Mouse (Mus musculus) erythroid progenitor cell, adult 5-6 weeks (primary cell): ENCODE results near the gene Sult2b1. TPM values are rescaled to one million over a fixed set of nuclear protein-coding genes. Genes with fewer than 3 reads are reported as not detected.

Experiments used
- total RNA-seq, 2 experiments: library from RNA; stranded (forward) in 1 of 2; stranded (reverse) in 1 of 2; fragments of 150-400 nt in 1 of 2; fragments of 186-747, 209-891 nt in 1 of 2; gene quantifications; 2 replicates each; pipeline versions ENCODE4 v1.2.3 to v1.2.4; 2015 to 2017; ENCODE audit warnings: low replicate concordance in 2 of 2

Sult2b1 gene
- total RNA-seq, 2 experiments from 2014 or later: not detected

Other genes with a start within 250 kb of the Sult2b1 start
- not detected in 2 replicates for gene Hsd17b14, start 229.8 kb downstream of the Sult2b1 start, total RNA-seq (2015; ENCODE audit: low replicate concordance)
- not detected in 2 replicates for gene Hsd17b14, start 229.8 kb downstream of the Sult2b1 start, total RNA-seq (2017; ENCODE audit: low replicate concordance)
- gene Bcat2, start 214.5 kb downstream of the Sult2b1 start, total RNA-seq (2015; ENCODE audit: low replicate concordance): 8.4 and 17.7 TPM in 2 replicates
- gene Bcat2, start 214.5 kb downstream of the Sult2b1 start, total RNA-seq (2017; ENCODE audit: low replicate concordance): 4.0 and 22.0 TPM in 2 replicates
- not detected in 2 replicates for gene Fgf21, start 169.2 kb downstream of the Sult2b1 start, total RNA-seq (2015; ENCODE audit: low replicate concordance)
- not detected in 2 replicates for gene Fgf21, start 169.2 kb downstream of the Sult2b1 start, total RNA-seq (2017; ENCODE audit: low replicate concordance)
- not detected in 2 replicates for gene Fut1, start 167.4 kb downstream of the Sult2b1 start, total RNA-seq (2015; ENCODE audit: low replicate concordance)
- gene Fut1, start 167.4 kb downstream of the Sult2b1 start, total RNA-seq (2017; ENCODE audit: low replicate concordance): not detected in 2 replicates
- gene Izumo1, start 162.9 kb downstream of the Sult2b1 start, total RNA-seq (2015; ENCODE audit: low replicate concordance): not detected in 2 replicates
- not detected in 2 replicates for gene Izumo1, start 162.9 kb downstream of the Sult2b1 start, total RNA-seq (2017; ENCODE audit: low replicate concordance)
- gene Rasip1, start 157.2 kb downstream of the Sult2b1 start, total RNA-seq (2015; ENCODE audit: low replicate concordance): not detected in 2 replicates
- gene Rasip1, start 157.2 kb downstream of the Sult2b1 start, total RNA-seq (2017; ENCODE audit: low replicate concordance): not detected in 2 replicates
- not detected in 2 replicates for gene Mamstr, start 144.7 kb downstream of the Sult2b1 start, total RNA-seq (2015; ENCODE audit: low replicate concordance)
- gene Mamstr, start 144.7 kb downstream of the Sult2b1 start, total RNA-seq (2017; ENCODE audit: low replicate concordance): not detected in 2 replicates
- gene Fut2, start 118.3 kb downstream of the Sult2b1 start, total RNA-seq (2015; ENCODE audit: low replicate concordance): not detected in 2 replicates
- not detected in 2 replicates for gene Fut2, start 118.3 kb downstream of the Sult2b1 start, total RNA-seq (2017; ENCODE audit: low replicate concordance)
- not detected in 2 replicates for gene Ntn5, start 100.6 kb downstream of the Sult2b1 start, total RNA-seq (2015; ENCODE audit: low replicate concordance)
- not detected in 2 replicates for gene Ntn5, start 100.6 kb downstream of the Sult2b1 start, total RNA-seq (2017; ENCODE audit: low replicate concordance)
- not detected in 2 replicates for gene Sec1, start 90.3 kb downstream of the Sult2b1 start, total RNA-seq (2015; ENCODE audit: low replicate concordance)
- not detected in 2 replicates for gene Sec1, start 90.3 kb downstream of the Sult2b1 start, total RNA-seq (2017; ENCODE audit: low replicate concordance)
- gene Car11, start 84.8 kb downstream of the Sult2b1 start, total RNA-seq (2015; ENCODE audit: low replicate concordance): not detected in 2 replicates
- not detected in 2 replicates for gene Car11, start 84.8 kb downstream of the Sult2b1 start, total RNA-seq (2017; ENCODE audit: low replicate concordance)
- gene Dbp, start 79.6 kb downstream of the Sult2b1 start, total RNA-seq (2015; ENCODE audit: low replicate concordance): 1.3 and 2.5 TPM in 2 replicates
- 1.7 and 2.6 TPM in 2 replicates for gene Dbp, start 79.6 kb downstream of the Sult2b1 start, total RNA-seq (2017; ENCODE audit: low replicate concordance)
- gene Rpl18, start 69.2 kb downstream of the Sult2b1 start, total RNA-seq (2015; ENCODE audit: low replicate concordance): 522 and 544 TPM in 2 replicates
- gene Rpl18, start 69.2 kb downstream of the Sult2b1 start, total RNA-seq (2017; ENCODE audit: low replicate concordance): 281 and 297 TPM in 2 replicates
- gene Sphk2, start 66.7 kb downstream of the Sult2b1 start, total RNA-seq (2015; ENCODE audit: low replicate concordance): 9.6 and 12.6 TPM in 2 replicates
- gene Sphk2, start 66.7 kb downstream of the Sult2b1 start, total RNA-seq (2017; ENCODE audit: low replicate concordance): 4.8 and 9.4 TPM in 2 replicates
- not detected in 2 replicates for gene Fam83e, start 63.5 kb downstream of the Sult2b1 start, total RNA-seq (2015; ENCODE audit: low replicate concordance)
- not detected in 2 replicates for gene Fam83e, start 63.5 kb downstream of the Sult2b1 start, total RNA-seq (2017; ENCODE audit: low replicate concordance)
- gene Spaca4, start 58.9 kb downstream of the Sult2b1 start, total RNA-seq (2015; ENCODE audit: low replicate concordance): not detected in 2 replicates
- not detected in 2 replicates for gene Spaca4, start 58.9 kb downstream of the Sult2b1 start, total RNA-seq (2017; ENCODE audit: low replicate concordance)
- not detected in 2 replicates for gene Lmtk3, start 931 bp downstream of the Sult2b1 start, total RNA-seq (2015; ENCODE audit: low replicate concordance)
- not detected in 2 replicates for gene Lmtk3, start 931 bp downstream of the Sult2b1 start, total RNA-seq (2017; ENCODE audit: low replicate concordance)
- 20.5 and 29.8 TPM in 2 replicates for gene Cyth2, start 29.9 kb upstream of the Sult2b1 start, total RNA-seq (2015; ENCODE audit: low replicate concordance)
- 43.8 and 48.9 TPM in 2 replicates for gene Cyth2, start 29.9 kb upstream of the Sult2b1 start, total RNA-seq (2017; ENCODE audit: low replicate concordance)
- not detected in 2 replicates for gene Kcnj14, start 40.1 kb upstream of the Sult2b1 start, total RNA-seq (2015; ENCODE audit: low replicate concordance)
- not detected in 2 replicates for gene Kcnj14, start 40.1 kb upstream of the Sult2b1 start, total RNA-seq (2017; ENCODE audit: low replicate concordance)
- gene Grwd1, start 46.3 kb upstream of the Sult2b1 start, total RNA-seq (2015; ENCODE audit: low replicate concordance): 2.5 and 2.9 TPM in 2 replicates
- gene Grwd1, start 46.3 kb upstream of the Sult2b1 start, total RNA-seq (2017; ENCODE audit: low replicate concordance): 0.23 and 4.0 TPM in 2 replicates
- 55.9 and 91.4 TPM in 2 replicates for gene Kdelr1, start 88.1 kb upstream of the Sult2b1 start, total RNA-seq (2015; ENCODE audit: low replicate concordance)
- 31.2 and 39.1 TPM in 2 replicates for gene Kdelr1, start 88.1 kb upstream of the Sult2b1 start, total RNA-seq (2017; ENCODE audit: low replicate concordance)
- gene Grin2d, start 93.7 kb upstream of the Sult2b1 start, total RNA-seq (2015; ENCODE audit: low replicate concordance): not detected in 2 replicates
- gene Grin2d, start 93.7 kb upstream of the Sult2b1 start, total RNA-seq (2017; ENCODE audit: low replicate concordance): not detected in 2 replicates
- gene Syngr4, start 112.0 kb upstream of the Sult2b1 start, total RNA-seq (2015; ENCODE audit: low replicate concordance): not detected in 2 replicates
- 1.3 TPM in 1 of 2 replicates, not detected in the other for gene Syngr4, start 112.0 kb upstream of the Sult2b1 start, total RNA-seq (2017; ENCODE audit: low replicate concordance)
- 0.84 and 1.1 TPM in 2 replicates for gene Tmem143, start 112.3 kb upstream of the Sult2b1 start, total RNA-seq (2015; ENCODE audit: low replicate concordance)
- 4.0 and 4.6 TPM in 2 replicates for gene Tmem143, start 112.3 kb upstream of the Sult2b1 start, total RNA-seq (2017; ENCODE audit: low replicate concordance)
- gene Emp3, start 136.7 kb upstream of the Sult2b1 start, total RNA-seq (2015; ENCODE audit: low replicate concordance): 75.5 and 85.4 TPM in 2 replicates
- 19.1 and 41.8 TPM in 2 replicates for gene Emp3, start 136.7 kb upstream of the Sult2b1 start, total RNA-seq (2017; ENCODE audit: low replicate concordance)
- not detected in 2 replicates for gene Ccdc114, start 139.4 kb upstream of the Sult2b1 start, total RNA-seq (2015; ENCODE audit: low replicate concordance)
- 2.6 TPM in 1 of 2 replicates, not detected in the other for gene Ccdc114, start 139.4 kb upstream of the Sult2b1 start, total RNA-seq (2017; ENCODE audit: low replicate concordance)
- not detected in 2 replicates for gene Abcc6, start 245.6 kb upstream of the Sult2b1 start, total RNA-seq (2015; ENCODE audit: low replicate concordance)
- gene Abcc6, start 245.6 kb upstream of the Sult2b1 start, total RNA-seq (2017; ENCODE audit: low replicate concordance): not detected in 2 replicates
- gene Nomo1, start 249.0 kb upstream of the Sult2b1 start, total RNA-seq (2015; ENCODE audit: low replicate concordance): 3.2 and 4.6 TPM in 2 replicates
- gene Nomo1, start 249.0 kb upstream of the Sult2b1 start, total RNA-seq (2017; ENCODE audit: low replicate concordance): 5.3 and 7.5 TPM in 2 replicates